Mouse (Mus musculus): ENCODE measurements around the gene Rap1gap. TPM values are rescaled to one million over a fixed set of nuclear protein-coding genes. Genes with fewer than 3 reads are reported as not detected.

Rap1gap gene
- polyA plus RNA-seq, 2 experiments, result 1.7 to 2.7 TPM

- Histone ChIP-seq H3K27me3 (ENCODE audit: control insufficient read depth, insufficient read depth, low read length) (no peaks in the 10 kb centered on the region), H3K4me1 (replicated peaks; ENCODE audit: control insufficient read depth in 2 of 2, insufficient read depth in 2 of 2, low read length in 1 of 2) (0 out of 4 replicates have a peak, but pooled peaks cover 0 to 6% of the 10 kb centered on the region in 2 experiments), H3K9ac (replicated peaks) (no peak overlapping the region), H3K4me2 (ENCODE audit: low read depth) (no peak overlapping the region), H3K9me3 (ENCODE audit: control insufficient read depth, low read length) (no peaks in the 10 kb centered on the region), H3K4me3 (ENCODE audit: insufficient read depth in 1 of 2, low read depth in 2 of 2, low read length in 2 of 2) (no peak overlapping the region), H3K36me3 (replicated peaks; ENCODE audit: control insufficient read depth, insufficient read depth, low read depth) (no peaks in the 10 kb centered on the region), H3K27ac (no peak overlapping the region)
- no peak for DNase-seq (ENCODE audit: low read depth in 3 of 3, low spot score in 3 of 3)
- TF ChIP-seq CTCF (IDR thresholded peaks at IDR 0.05; ENCODE audit: low read depth) (no peak), EP300 (IDR thresholded peaks at IDR 0.05; ENCODE audit: low read depth) (no peak)
- no peak for ATAC-seq (ENCODE audit: insufficient read depth)
- WGBS (ENCODE audit: insufficient replicate concordance), result 64% methylated on average over 6 of the region's 6 CpGs
These were observed 104.3 kb downstream of the Rap1gap start for GRCm38 (mm10) chr4:137768831-137769230.

- no peak overlapping the region for H3K4me2 ChIP-seq (ENCODE audit: low read depth)
- DNase-seq (ENCODE audit: low read depth in 3 of 3, low spot score in 3 of 3) (no peak), ATAC-seq (ENCODE audit: insufficient read depth) (no peak)
- no peak overlapping the region for H3K27ac ChIP-seq
- WGBS (ENCODE audit: insufficient replicate concordance), result 49% methylated on average over 7 of the region's 7 CpGs
- no peaks in the 10 kb centered on the region for H3K27me3 ChIP-seq (ENCODE audit: control insufficient read depth, insufficient read depth, low read length)
- 0 out of 4 replicates have a peak, but pooled peaks cover 0 to 4% of the 10 kb centered on the region in 2 experiments for H3K4me1 ChIP-seq (replicated peaks; ENCODE audit: control insufficient read depth in 2 of 2, insufficient read depth in 2 of 2, low read length in 1 of 2)
- no peak overlapping the region for H3K9ac ChIP-seq (replicated peaks)
- H3K9me3 ChIP-seq (ENCODE audit: control insufficient read depth, low read length), result no peaks in the 10 kb centered on the region
- no peaks in the 10 kb centered on the region for H3K36me3 ChIP-seq (replicated peaks; ENCODE audit: control insufficient read depth, insufficient read depth, low read depth)
- TF ChIP-seq EP300 (IDR thresholded peaks at IDR 0.05; ENCODE audit: low read depth) (no peak), CTCF (IDR thresholded peaks at IDR 0.05; ENCODE audit: low read depth) (no peak)
- no peak overlapping the region for H3K4me3 ChIP-seq (ENCODE audit: insufficient read depth in 1 of 2, low read depth in 2 of 2, low read length in 2 of 2)
These were observed 105.1 kb downstream of the Rap1gap start for GRCm38 (mm10) chr4:137769635-137770034.

- Histone ChIP-seq H3K4me2 (ENCODE audit: low read depth) (no peak overlapping the region), H3K4me3 (ENCODE audit: insufficient read depth in 1 of 2, low read depth in 2 of 2, low read length in 2 of 2) (no peak overlapping the region), H3K4me1 (replicated peaks; ENCODE audit: control insufficient read depth in 2 of 2, insufficient read depth in 2 of 2, low read length in 1 of 2) (0 out of 4 replicates have a peak, but pooled peaks cover 0 to 2% of the 10 kb centered on the region in 2 experiments), H3K9ac (replicated peaks) (no peak overlapping the region), H3K27me3 (ENCODE audit: control insufficient read depth, insufficient read depth, low read length) (no peaks in the 10 kb centered on the region), H3K36me3 (replicated peaks; ENCODE audit: control insufficient read depth, insufficient read depth, low read depth) (no peaks in the 10 kb centered on the region), H3K27ac (no peak overlapping the region), H3K9me3 (ENCODE audit: control insufficient read depth, low read length) (no peaks in the 10 kb centered on the region)
- no peak for ATAC-seq (ENCODE audit: insufficient read depth)
- no peak for TF ChIP-seq EP300 (IDR thresholded peaks at IDR 0.05; ENCODE audit: low read depth)
- no peak for TF ChIP-seq CTCF (IDR thresholded peaks at IDR 0.05; ENCODE audit: low read depth)
- DNase-seq (ENCODE audit: low read depth in 3 of 3, low spot score in 3 of 3), result no peak
- WGBS (ENCODE audit: insufficient replicate concordance), result 64% methylated on average over 14 of the region's 14 CpGs
These were observed 106.5 kb downstream of the Rap1gap start for GRCm38 (mm10) chr4:137770901-137771612.

- H3K4me3 ChIP-seq (ENCODE audit: insufficient read depth in 1 of 2, low read depth in 2 of 2, low read length in 2 of 2), result no peak overlapping the region
- H3K27me3 ChIP-seq (ENCODE audit: control insufficient read depth, insufficient read depth, low read length), result no peaks in the 10 kb centered on the region
- H3K9me3 ChIP-seq (ENCODE audit: control insufficient read depth, low read length), result no peaks in the 10 kb centered on the region
- 21% methylated on average over 3 of the region's 3 CpGs for WGBS (ENCODE audit: insufficient replicate concordance)
- H3K36me3 ChIP-seq (replicated peaks; ENCODE audit: control insufficient read depth, insufficient read depth, low read depth), result no peaks in the 10 kb centered on the region
- ATAC-seq (ENCODE audit: insufficient read depth) (no peak), DNase-seq (ENCODE audit: low read depth in 3 of 3, low spot score in 3 of 3) (no peak)
- no peak overlapping the region for H3K27ac ChIP-seq
- H3K9ac ChIP-seq (replicated peaks), result no peak overlapping the region
- TF ChIP-seq EP300 (IDR thresholded peaks at IDR 0.05; ENCODE audit: low read depth) (no peak), CTCF (IDR thresholded peaks at IDR 0.05; ENCODE audit: low read depth) (no peak)
- H3K4me1 ChIP-seq (replicated peaks; ENCODE audit: control insufficient read depth in 2 of 2, insufficient read depth in 2 of 2, low read length in 1 of 2), result no peaks in the 10 kb centered on the region
- H3K4me2 ChIP-seq (ENCODE audit: low read depth), result no peak overlapping the region
These were observed 107.2 kb downstream of the Rap1gap start for GRCm38 (mm10) chr4:137771749-137772148.

- Histone ChIP-seq H3K27me3 (ENCODE audit: control insufficient read depth, insufficient read depth, low read length) (no peaks in the 10 kb centered on the region), H3K27ac (no peak overlapping the region), H3K36me3 (replicated peaks; ENCODE audit: control insufficient read depth, insufficient read depth, low read depth) (no peaks in the 10 kb centered on the region), H3K4me2 (ENCODE audit: low read depth) (no peak overlapping the region), H3K4me3 (ENCODE audit: insufficient read depth in 1 of 2, low read depth in 2 of 2, low read length in 2 of 2) (no peak overlapping the region), H3K4me1 (replicated peaks; ENCODE audit: control insufficient read depth in 2 of 2, insufficient read depth in 2 of 2, low read length in 1 of 2) (no peaks in the 10 kb centered on the region), H3K9me3 (ENCODE audit: control insufficient read depth, low read length) (no peaks in the 10 kb centered on the region), H3K9ac (replicated peaks) (no peak overlapping the region)
- 63% methylated on average over 16 of the region's 16 CpGs for WGBS (ENCODE audit: insufficient replicate concordance)
- DNase-seq (ENCODE audit: low read depth in 3 of 3, low spot score in 3 of 3) (no peak), ATAC-seq (ENCODE audit: insufficient read depth) (no peak)
- TF ChIP-seq EP300 (IDR thresholded peaks at IDR 0.05; ENCODE audit: low read depth) (no peak), CTCF (IDR thresholded peaks at IDR 0.05; ENCODE audit: low read depth) (no peak)
These were observed 108.0 kb downstream of the Rap1gap start for GRCm38 (mm10) chr4:137772438-137773056.

All from liver, embryonic 14.5 days (tissue).